Mouse (Mus musculus) MEL (cell line): ENCODE measurements around the gene Card10.

Experiments
- BHLHE40 ChIP-seq: IDR thresholded peaks from 2 replicates; pipeline ENCODE4 v1.6.1; 2012; ENCODE audit warnings: low read depth, mild to moderate bottlenecking, inconsistent platforms, low read length, improper control_type of control experiment, borderline replicate concordance
- CTCF ChIP-seq, 3 experiments: IDR thresholded peaks in 2 of 3; conservative IDR thresholded peaks in 1 of 3; 2 replicates each; pipeline ENCODE4 v1.5.1; 2011 to 2012; ENCODE audit warnings: low read length in 3 of 3, low read depth in 2 of 3, mild to moderate bottlenecking in 2 of 3, improper control_type of control experiment in 1 of 3, inconsistent platforms in 1 of 3, mixed read lengths in 1 of 3, moderate library complexity in 1 of 3; ENCODE audit not compliant: control insufficient read depth in 1 of 3, insufficient read depth in 1 of 3, poor library complexity in 1 of 3, severe bottlenecking in 1 of 3
- EP300 ChIP-seq, 2 experiments: IDR thresholded peaks; 2 replicates each; pipeline ENCODE4 v1.6.1; 2011; ENCODE audit warnings: improper control_type of control experiment in 2 of 2, low read length in 2 of 2, low read depth in 1 of 2, mild to moderate bottlenecking in 1 of 2
- POLR2A ChIP-seq, 2 experiments: IDR thresholded peaks; 2 replicates each; pipeline ENCODE4 v1.6.1; 2011 to 2012; ENCODE audit warnings: low read length in 2 of 2, mild to moderate bottlenecking in 2 of 2, control low read depth in 1 of 2, improper control_type of control experiment in 1 of 2, low read depth in 1 of 2, moderate library complexity in 1 of 2; ENCODE audit not compliant: control insufficient read depth in 1 of 2, insufficient read depth in 1 of 2, poor library complexity in 1 of 2
- RCOR1 ChIP-seq: IDR thresholded peaks from 2 replicates; pipeline ENCODE4 v1.6.1; 2012; ENCODE audit warnings: low read depth, mild to moderate bottlenecking, inconsistent platforms, low read length, improper control_type of control experiment
- ZC3H11A ChIP-seq: IDR thresholded peaks from 2 replicates; pipeline ENCODE4 v1.6.1; 2012; ENCODE audit warnings: low read depth, mild to moderate bottlenecking, inconsistent platforms, low read length, improper control_type of control experiment

GRCm38 (mm10) chr15:78832701-78833123 lies 29.9 kb upstream of the Card10 start:
- no peak for TF ChIP-seq RCOR1
- no peak for TF ChIP-seq BHLHE40
- TF ChIP-seq CTCF (IDR thresholded peaks at IDR 0.05 in 2 of 3, conservative IDR thresholded peaks at IDR 0.05 in 1 of 3; ENCODE audit: control insufficient read depth in 1 of 3, insufficient read depth in 1 of 3, low read depth in 2 of 3, low read length in 3 of 3, poor library complexity in 1 of 3, severe bottlenecking in 1 of 3) = no peak
- TF ChIP-seq POLR2A (IDR thresholded peaks at IDR 0.05; ENCODE audit: control insufficient read depth in 1 of 2, insufficient read depth in 1 of 2, low read depth in 1 of 2, low read length in 2 of 2, poor library complexity in 1 of 2) = no peak
- TF ChIP-seq ZC3H11A = no peak
- TF ChIP-seq EP300 (IDR thresholded peaks at IDR 0.05; ENCODE audit: low read depth in 1 of 2, low read length in 2 of 2) = no peak
